22 mouse cellular contexts compared by ENCODE assay signal in genomic region chr7:143538671-143539070, GRCm38 (mm10). TPM values are rescaled to one million over a fixed set of nuclear protein-coding genes. Genes with fewer than 3 reads are reported as not detected.
DNase-seq lines count a peak whose midpoint lies in the region; ATAC-seq and TF ChIP-seq lines count a peak whose summit lies in the region.
"Had no signal": no experiment of that assay in that cellular context is flagged by ENCODE, and none has a peak within 500 bp of the region (broad histone marks: within the 10 kb centered on the region; RNA-seq: fewer than 3 reads in every experiment).

No protein-coding gene starts in this region.

- TF ChIP-seq EP300 in MEL (IDR thresholded peaks at IDR 0.05; ENCODE audit: low read depth in 1 of 2, low read length in 2 of 2): peak in 1 of 2 experiments; percentile 46; a peak in 2 of 4 replicates

- H3K9ac ChIP-seq in liver, embryonic 13.5 days: no peak overlapping the region
- H3K9ac ChIP-seq in liver, embryonic 11.5 days (ENCODE audit: low read depth, low read length): no peak overlapping the region
- no peak overlapping the region for H3K9ac ChIP-seq in MEL (ENCODE audit: control insufficient read depth, low read depth, low read length, poor library complexity, severe bottlenecking)
- H3K9ac ChIP-seq: embryonic facial prominence, embryonic 13.5 days; embryonic facial prominence, embryonic 15.5 days; forebrain, embryonic 13.5 days; forebrain, embryonic 15.5 days; forebrain, postnatal 0 days had no signal

- H3K27me3 ChIP-seq in liver, embryonic 13.5 days: no peaks in the 10 kb centered on the region
- no peaks in the 10 kb centered on the region for H3K27me3 ChIP-seq in liver, embryonic 11.5 days (replicated peaks; ENCODE audit: control insufficient read depth, insufficient read depth, low read length)
- no peaks in the 10 kb centered on the region for H3K27me3 ChIP-seq in MEL (ENCODE audit: control insufficient read depth in 1 of 2, insufficient read depth in 2 of 2, low read length in 2 of 2)
- H3K27me3 ChIP-seq: embryonic facial prominence, embryonic 13.5 days; embryonic facial prominence, embryonic 15.5 days; forebrain, embryonic 13.5 days; forebrain, embryonic 15.5 days had no signal

- intact Hi-C loops in left cerebral cortex, postnatal 10 days (cut with DNase I): no loop called here

- peaks cover 72% of the 10 kb centered on the region for H3K36me3 ChIP-seq in liver, embryonic 13.5 days
- H3K36me3 ChIP-seq in liver, embryonic 11.5 days (ENCODE audit: control insufficient read depth, insufficient read depth, low read length): peaks cover 37% of the 10 kb centered on the region
- H3K36me3 ChIP-seq in MEL (ENCODE audit: control insufficient read depth in 1 of 2, insufficient read depth in 2 of 2, low read length in 2 of 2): peaks cover 39 to 56% of the 10 kb centered on the region in 2 experiments

- no peak for TF ChIP-seq RAD21 in MEL (IDR thresholded peaks at IDR 0.05; ENCODE audit: low read depth, low read length)

- no peak for ATAC-seq in liver, embryonic 13.5 days (ENCODE audit: low read depth)
- no peak for ATAC-seq in liver, embryonic 11.5 days (replicated peaks; ENCODE audit: low FRiP score)
- ATAC-seq in megakaryocyte-erythroid progenitor cell, adult 5-6 weeks (replicated peaks; ENCODE audit: low FRiP score, low TSS enrichment, poor library complexity, severe bottlenecking): peak; percentile 46
- ATAC-seq: forebrain, embryonic 13.5 days; forebrain, embryonic 15.5 days; forebrain, postnatal 0 days had no signal

- no peak for TF ChIP-seq POLR2A in MEL (IDR thresholded peaks at IDR 0.05; ENCODE audit: control insufficient read depth in 1 of 2, insufficient read depth in 1 of 2, low read depth in 1 of 2, low read length in 2 of 2, poor library complexity in 1 of 2)

- no peak for TF ChIP-seq CTCF in MEL (IDR thresholded peaks at IDR 0.05 in 2 of 3, conservative IDR thresholded peaks at IDR 0.05 in 1 of 3; ENCODE audit: control insufficient read depth in 1 of 3, insufficient read depth in 1 of 3, low read depth in 2 of 3, low read length in 3 of 3, poor library complexity in 1 of 3, severe bottlenecking in 1 of 3)

- 0 out of 2 replicates have a peak overlapping the region, but pooled peaks have one; percentile 36 for H3K27ac ChIP-seq in liver, embryonic 13.5 days
- H3K27ac ChIP-seq in liver, embryonic 11.5 days (ENCODE audit: low read depth, low read length): no peak overlapping the region
- H3K27ac ChIP-seq in MEL (ENCODE audit: control insufficient read depth, low read depth, low read length): no peak overlapping the region
- H3K27ac ChIP-seq: embryonic facial prominence, embryonic 13.5 days; embryonic facial prominence, embryonic 15.5 days; forebrain, embryonic 13.5 days; forebrain, embryonic 15.5 days had no signal

- DNase-seq in liver, embryonic 13.5 days: no peak
- no peak for DNase-seq in liver, embryonic 11.5 days (ENCODE audit: low spot score)
- DNase-seq in MEL (ENCODE audit: low read depth, low spot score): peak; percentile 35
- DNase-seq in layer of hippocampus, postnatal 36 days: no peak
- no peak for DNase-seq in left cerebral cortex, postnatal 10 days (ENCODE audit: extremely low spot score in 1 of 2, low spot score in 2 of 2)
- DNase-seq: adrenal gland, adult 2 months; adrenal gland, postnatal 10 days; adrenal gland, postnatal 25 days; cerebellum, adult 11 months; cerebellum, adult 18-20 months; cerebellum, adult 8-10 months; cerebellum, adult 9-11 months; cerebellum, postnatal 14 days; cerebellum, postnatal 36 days; embryo, embryonic 11 days; forebrain, postnatal 0 days had no signal

- H3K4me3 ChIP-seq in liver, embryonic 13.5 days (replicated peaks): no peak overlapping the region
- H3K4me3 ChIP-seq in liver, embryonic 11.5 days (ENCODE audit: low read depth, low read length): no peak overlapping the region
- no peak overlapping the region for H3K4me3 ChIP-seq in MEL (ENCODE audit: control insufficient read depth in 1 of 2, insufficient read depth in 1 of 2, low read depth in 2 of 2, low read length in 2 of 2)
- H3K4me3 ChIP-seq: embryonic facial prominence, embryonic 13.5 days; embryonic facial prominence, embryonic 15.5 days; erythroblast, embryonic 14.5 days; forebrain, embryonic 13.5 days; forebrain, embryonic 15.5 days had no signal

- H3K9me3 ChIP-seq in liver, embryonic 13.5 days (replicated peaks): no peaks in the 10 kb centered on the region
- no peaks in the 10 kb centered on the region for H3K9me3 ChIP-seq in liver, embryonic 11.5 days (ENCODE audit: control insufficient read depth, low read length)
- H3K9me3 ChIP-seq in MEL (replicated peaks; ENCODE audit: insufficient read depth, low read length): no peaks in the 10 kb centered on the region
- H3K9me3 ChIP-seq: embryonic facial prominence, embryonic 13.5 days; embryonic facial prominence, embryonic 15.5 days; forebrain, embryonic 13.5 days; forebrain, embryonic 15.5 days had no signal

- 33% methylated on average over 1 of the region's 1 CpGs for WGBS in liver, embryonic 13.5 days (ENCODE audit: insufficient replicate concordance)
- 49% methylated on average over 1 of the region's 1 CpGs for WGBS in liver, embryonic 11.5 days

- H3K4me1 ChIP-seq in liver, embryonic 13.5 days (replicated peaks): peaks cover 71% of the 10 kb centered on the region
- H3K4me1 ChIP-seq in liver, embryonic 11.5 days (replicated peaks; ENCODE audit: control insufficient read depth, insufficient read depth, low read length): peaks cover 9% of the 10 kb centered on the region
- H3K4me1 ChIP-seq in MEL (ENCODE audit: control insufficient read depth in 1 of 2, insufficient read depth in 2 of 2, low read length in 2 of 2): peaks cover 10 to 23% of the 10 kb centered on the region in 2 experiments

- no peak overlapping the region for H3K4me2 ChIP-seq in liver, embryonic 13.5 days
- no peak overlapping the region for H3K4me2 ChIP-seq in liver, embryonic 11.5 days
- H3K4me2 ChIP-seq: embryonic facial prominence, embryonic 13.5 days; embryonic facial prominence, embryonic 15.5 days; forebrain, embryonic 13.5 days; forebrain, embryonic 15.5 days had no signal

- H3K79me2 ChIP-seq in MEL (ENCODE audit: control insufficient read depth, insufficient read depth, low read length, poor library complexity): peaks cover 39% of the 10 kb centered on the region

TF ChIP-seq in MEL, 35 proteins besides CTCF, POLR2A, EP300 and RAD21:
- peak; percentile 61; the same call in 1 of the 2 replicates for TF ChIP-seq GATA1 (IDR thresholded peaks at IDR 0.05; ENCODE audit: low read depth, low read length)
- TF ChIP-seq ELF1 (IDR thresholded peaks at IDR 0.05; ENCODE audit: low read depth, low read length): no peak
- TF ChIP-seq ZNF384 (IDR thresholded peaks at IDR 0.05; ENCODE audit: low read depth, low read length): peak; percentile 84
- no peak for TF ChIP-seq MEF2A (IDR thresholded peaks at IDR 0.05; ENCODE audit: extremely low read depth, insufficient replicate concordance, low read depth, low read length, poor library complexity, severe bottlenecking)
- no peak for TF ChIP-seq CHD2 (IDR thresholded peaks at IDR 0.05; ENCODE audit: low read length)
- TF ChIP-seq USF1 (IDR thresholded peaks at IDR 0.05; ENCODE audit: low read depth, low read length): no peak
- TF ChIP-seq MXI1 (IDR thresholded peaks at IDR 0.05; ENCODE audit: low read depth, low read length): 0 out of 2 replicates have a peak, but pooled peaks have one; percentile 1
- TF ChIP-seq BHLHE40 (IDR thresholded peaks at IDR 0.05; ENCODE audit: borderline replicate concordance, low read depth, low read length): no peak
- peak; percentile 22; the same call in 1 of the 2 replicates for TF ChIP-seq TAL1 (IDR thresholded peaks at IDR 0.05; ENCODE audit: low read length)
- TF ChIP-seq ZC3H11A (IDR thresholded peaks at IDR 0.05; ENCODE audit: low read depth, low read length): no peak

RNA-seq across cellular contexts. Expression of gene Nap1l4, which starts 10.2 kb away (rescaled TPM):
- polyA plus RNA-seq in liver, embryonic 13.5 days (2015; fragmentation: Nextera tagmentation; extraction: Ambion mirVana): 96.7 and 108 TPM in 2 replicates
- 133 and 139 TPM in 2 replicates for polyA plus RNA-seq in liver, embryonic 11.5 days (2014; fragmentation: Nextera tagmentation; extraction: Ambion mirVana)
- 136 and 165 TPM in 2 replicates for total RNA-seq in MEL (2012; rRNA removed)
- polyA plus RNA-seq in MEL (2012; ENCODE audit: insufficient read depth in 1 of 2, insufficient read length in 2 of 2, low read depth in 1 of 2, low replicate concordance in 2 of 2, missing spikeins in 1 of 2): 100 to 1,000 TPM in 1 of 2 experiments, not detected in 1; 186 TPM
- 130 and 169 TPM in 2 replicates for total RNA-seq in megakaryocyte-erythroid progenitor cell, adult 5-6 weeks (2014; fragmentation: Nextera tagmentation)
- total RNA-seq in megakaryocyte-erythroid progenitor cell, adult 5-6 weeks (2017): 222 and 257 TPM in 2 replicates
- 100 to 1,000 TPM; 114 to 122 TPM for total RNA-seq in layer of hippocampus, postnatal 36 days (2021)
- 100 to 1,000 TPM; 142 to 147 TPM for total RNA-seq in left cerebral cortex, postnatal 10 days (2021)

RNA-seq across cellular contexts. Expression of gene Phlda2, which starts 35.7 kb away (rescaled TPM):
- 23.6 and 25.4 TPM in 2 replicates for polyA plus RNA-seq in liver, embryonic 13.5 days (2015; fragmentation: Nextera tagmentation; extraction: Ambion mirVana)
- 11.9 and 16.4 TPM in 2 replicates for polyA plus RNA-seq in liver, embryonic 11.5 days (2014; fragmentation: Nextera tagmentation; extraction: Ambion mirVana)
- 152 and 160 TPM in 2 replicates for total RNA-seq in MEL (2012; rRNA removed)
- 100 to 1,000 TPM in 1 of 2 experiments, not detected in 1; 253 TPM for polyA plus RNA-seq in MEL (2012; ENCODE audit: insufficient read depth in 1 of 2, insufficient read length in 2 of 2, low read depth in 1 of 2, low replicate concordance in 2 of 2, missing spikeins in 1 of 2)
- 8.4 and 8.5 TPM in 2 replicates for total RNA-seq in megakaryocyte-erythroid progenitor cell, adult 5-6 weeks (2014; fragmentation: Nextera tagmentation)
- 6.2 and 15.8 TPM in 2 replicates for total RNA-seq in megakaryocyte-erythroid progenitor cell, adult 5-6 weeks (2017)
- not detected for total RNA-seq in layer of hippocampus, postnatal 36 days (2021)
- not detected for total RNA-seq in left cerebral cortex, postnatal 10 days (2021)
- total RNA-seq: forebrain, postnatal 0 days had no signal
- polyA plus RNA-seq: forebrain, embryonic 13.5 days; forebrain, postnatal 0 days had no signal
